Mouse (Mus musculus) midbrain, embryonic 11.5 days (tissue): ENCODE results near the gene Vti1b. TPM values are rescaled to one million over a fixed set of nuclear protein-coding genes. Genes with fewer than 3 reads are reported as not detected.

ENCODE experiments used
- ATAC-seq: fragments of 200-750 bp; cut with Nextera tagmentation; 2 replicates; pipeline ENCODE4 v1.8.0; 2017; ENCODE audit warnings: moderate TSS enrichment, moderate library complexity; ENCODE audit not compliant: low FRiP score
- DNase-seq: peaks from one replicate; pipeline ENCODE4 v3.0.0; 2015; ENCODE audit warnings: low spot score; ENCODE audit errors: missing footprints
- H3K27ac ChIP-seq: fragments of 300-500 bp; sonication (generic); 2 replicates; pipeline ENCODE4 v1.5.1; 2014; ENCODE audit warnings: low read depth, low read length
- H3K27me3 ChIP-seq: fragments of 300-500 bp; sonication (generic); 2 replicates; pipeline ENCODE4 v1.6.1; 2014; ENCODE audit warnings: mild to moderate bottlenecking, low read length, moderate library complexity, mixed read lengths; ENCODE audit not compliant: control insufficient read depth, insufficient read depth
- H3K36me3 ChIP-seq: fragments of 300-500 bp; sonication (generic); 2 replicates; pipeline ENCODE4 v1.6.1; 2014; ENCODE audit warnings: mild to moderate bottlenecking, low read length, moderate library complexity, mixed read lengths; ENCODE audit not compliant: control insufficient read depth, insufficient read depth
- H3K4me1 ChIP-seq: fragments of 300-500 bp; sonication (generic); 2 replicates; pipeline ENCODE4 v1.6.1; 2014; ENCODE audit warnings: low read length; ENCODE audit not compliant: control insufficient read depth, insufficient read depth
- H3K4me2 ChIP-seq: fragments of 300-500 bp; sonication (generic); 2 replicates; pipeline ENCODE4 v1.6.1; 2014; ENCODE audit warnings: mild to moderate bottlenecking, moderate library complexity
- H3K4me3 ChIP-seq: fragments of 300-500 bp; sonication (generic); 2 replicates; pipeline ENCODE4 v1.5.1; 2014; ENCODE audit warnings: low read depth, low read length
- H3K9ac ChIP-seq: fragments of 300-500 bp; sonication (generic); 2 replicates; pipeline ENCODE4 v1.6.1; 2014; ENCODE audit warnings: low read length
- H3K9me3 ChIP-seq: fragments of 300-500 bp; sonication (generic); 2 replicates; pipeline ENCODE4 v1.6.1; 2016; ENCODE audit warnings: low read length; ENCODE audit not compliant: control insufficient read depth
- WGBS: fragments of 180-500 bp; shearing (Covaris S2); extraction: QIAGEN DNeasy Blood & Tissue Kit; methylation state at CpG from one replicate; pipeline ENCODE4 v1.1.7; 2014; 5-methylcytosine and 5-hydroxymethylcytosine counted together
- polyA plus RNA-seq: library from polyadenylated mRNA; unstranded; fragments of >200 nt; fragmentation: Nextera tagmentation; extraction: Ambion mirVana; gene quantifications from 2 replicates; pipeline ENCODE4 v1.2.1, GENCODE M21; 2014

Vti1b gene
- polyA plus RNA-seq: 101 and 106 TPM in 2 replicates

GRCm38 (mm10) chr12:79172019-79172941 is at the start of gene Vti1b:
TSS of gene Vti1b (minus strand) at chr12:79172667.
- WGBS: under 1% methylated on average over 72 of the region's 73 CpGs
- H3K4me2 ChIP-seq: peak within 1 kb of the TSS; percentile 54
- peak within 1 kb of the TSS; percentile 75 for H3K27ac ChIP-seq
- H3K36me3 ChIP-seq: peaks cover 6% of the 10 kb centered on the region; the same call in 1 of the 2 replicates
- H3K4me3 ChIP-seq: peak within 1 kb of the TSS; percentile 67
- H3K9ac ChIP-seq: peak within 1 kb of the TSS; percentile 89
- ATAC-seq (peak; percentile 98), DNase-seq (peak; percentile 98)
- no peaks in the 10 kb centered on the region for H3K27me3 ChIP-seq
- peaks cover 7% of the 10 kb centered on the region for H3K4me1 ChIP-seq
- no peaks in the 10 kb centered on the region for H3K9me3 ChIP-seq

GRCm38 (mm10) chr12:79217511-79217910 is 45.0 kb upstream of the Vti1b start:
- 77% methylated on average over 5 of the region's 5 CpGs for WGBS
- Histone ChIP-seq H3K4me1 (no peaks in the 10 kb centered on the region), H3K36me3 (no peaks in the 10 kb centered on the region), H3K9me3 (no peaks in the 10 kb centered on the region), H3K9ac (no peak overlapping the region), H3K27ac (no peak overlapping the region), H3K4me3 (no peak overlapping the region), H3K4me2 (no peak overlapping the region), H3K27me3 (no peaks in the 10 kb centered on the region)
- ATAC-seq: no peak
- DNase-seq: no peak

- no peaks in the 10 kb centered on the region for H3K36me3 ChIP-seq
- no peak overlapping the region for H3K4me3 ChIP-seq
- no peak for ATAC-seq
- H3K4me2 ChIP-seq: no peak overlapping the region
- no peaks in the 10 kb centered on the region for H3K4me1 ChIP-seq
- H3K9me3 ChIP-seq: no peaks in the 10 kb centered on the region
- no peaks in the 10 kb centered on the region for H3K27me3 ChIP-seq
- 96% methylated on average over 8 of the region's 8 CpGs for WGBS
- DNase-seq: no peak
- no peak overlapping the region for H3K27ac ChIP-seq
- no peak overlapping the region for H3K9ac ChIP-seq
Observed at GRCm38 (mm10) chr12:79211447-79211846, 39.0 kb upstream of the Vti1b start.

GRCm38 (mm10) chr12:79208703-79209464 is 36.4 kb upstream of the Vti1b start, which contains the start of gene Rdh12:
TSS of gene Rdh12 (plus strand) at chr12:79208914.
- Histone ChIP-seq H3K4me3 (peak within 1 kb of the TSS; percentile 37), H3K9ac (peak within 1 kb of the TSS; percentile 54), H3K27me3 (no peaks in the 10 kb centered on the region), H3K4me1 (no peaks in the 10 kb centered on the region), H3K9me3 (no peaks in the 10 kb centered on the region), H3K27ac (no peak within 1 kb of the TSS), H3K36me3 (no peaks in the 10 kb centered on the region), H3K4me2 (peak within 1 kb of the TSS; percentile 65)
- peak; percentile 95 for DNase-seq
- 5% methylated on average over 13 of the region's 13 CpGs for WGBS
- peak; percentile 64; the same call in 1 of the 2 replicates for ATAC-seq

GRCm38 (mm10) chr12:79201882-79202281 is 29.4 kb upstream of the Vti1b start:
- 80% methylated on average over 3 of the region's 3 CpGs for WGBS
- H3K9ac ChIP-seq: no peak overlapping the region
- no peak overlapping the region for H3K4me3 ChIP-seq
- no peaks in the 10 kb centered on the region for H3K9me3 ChIP-seq
- DNase-seq (no peak), ATAC-seq (no peak)
- no peaks in the 10 kb centered on the region for H3K36me3 ChIP-seq
- H3K4me1 ChIP-seq: no peaks in the 10 kb centered on the region
- no peaks in the 10 kb centered on the region for H3K27me3 ChIP-seq
- H3K27ac ChIP-seq: no peak overlapping the region
- no peak overlapping the region for H3K4me2 ChIP-seq

GRCm38 (mm10) chr12:79197105-79197504 is 24.6 kb upstream of the Vti1b start:
- H3K9me3 ChIP-seq: no peaks in the 10 kb centered on the region
- no peaks in the 10 kb centered on the region for H3K27me3 ChIP-seq
- no peak overlapping the region for H3K9ac ChIP-seq
- DNase-seq (no peak), ATAC-seq (no peak)
- no peak overlapping the region for H3K27ac ChIP-seq
- no peak overlapping the region for H3K4me3 ChIP-seq
- H3K4me2 ChIP-seq: no peak overlapping the region
- H3K36me3 ChIP-seq: no peaks in the 10 kb centered on the region
- no peaks in the 10 kb centered on the region for H3K4me1 ChIP-seq
- WGBS: 88% methylated on average over 5 of the region's 5 CpGs

- H3K4me3 ChIP-seq: no peak overlapping the region
- peaks cover 8% of the 10 kb centered on the region for H3K4me1 ChIP-seq
- no peaks in the 10 kb centered on the region for H3K36me3 ChIP-seq
- H3K9me3 ChIP-seq: no peaks in the 10 kb centered on the region
- peak; percentile 89 for DNase-seq
- ATAC-seq: no peak
- H3K9ac ChIP-seq: no peak overlapping the region
- 6% methylated on average over 3 of the region's 3 CpGs for WGBS
- H3K27ac ChIP-seq: no peak overlapping the region
- no peak overlapping the region for H3K4me2 ChIP-seq
- H3K27me3 ChIP-seq: no peaks in the 10 kb centered on the region
Observed at GRCm38 (mm10) chr12:79193441-79193840, 21.0 kb upstream of the Vti1b start.

- Histone ChIP-seq H3K27me3 (no peaks in the 10 kb centered on the region), H3K4me3 (peak within 1 kb of the TSS; percentile 71), H3K36me3 (peaks cover 2% of the 10 kb centered on the region), H3K9ac (peak within 1 kb of the TSS; percentile 67), H3K27ac (0 out of 2 replicates have a peak within 1 kb of the TSS, but pooled peaks have one; percentile 14), H3K4me1 (peaks cover 8% of the 10 kb centered on the region), H3K4me2 (peak within 1 kb of the TSS; percentile 65), H3K9me3 (no peaks in the 10 kb centered on the region)
- WGBS: 61% methylated on average over 6 of the region's 6 CpGs
- peak; percentile 33; the same call in 1 of the 2 replicates for ATAC-seq
- DNase-seq: no peak
Observed at GRCm38 (mm10) chr12:79192193-79192592, 19.7 kb upstream of the Vti1b start, which contains the start of gene Rdh11. TSS of gene Rdh11 (minus strand) at chr12:79192293.
